Mouse (Mus musculus) spleen, adult 2 months (tissue): Measurements from ENCODE around the gene Gm4131. TPM values are rescaled to one million over a fixed set of nuclear protein-coding genes. Genes with fewer than 3 reads are reported as not detected.

ENCODE experiments used
- DNase-seq, 2 experiments: peaks; one replicate each; pipeline versions ENCODE4 v3.0.0 to v3.0.0-alpha.2; 2012 to 2021; ENCODE audit warnings: low spot score in 2 of 2, low read depth in 1 of 2
- H3K27ac ChIP-seq: fragments of 200-500 bp; 2 replicates; pipeline ENCODE4 v1.5.1; 2012; ENCODE audit warnings: low read length, inconsistent platforms; ENCODE audit not compliant: insufficient read depth
- H3K27me3 ChIP-seq: fragments of 200-500 bp; 2 replicates; pipeline ENCODE4 v1.6.1; 2012; ENCODE audit warnings: mild to moderate bottlenecking, moderate library complexity, low read length, inconsistent platforms; ENCODE audit not compliant: control insufficient read depth, insufficient read depth
- H3K36me3 ChIP-seq: fragments of 200-500 bp; 2 replicates; pipeline ENCODE4 v1.6.1; 2012; ENCODE audit warnings: mild to moderate bottlenecking, low read length, inconsistent platforms; ENCODE audit not compliant: control insufficient read depth, insufficient read depth
- H3K4me1 ChIP-seq: fragments of 200-500 bp; 2 replicates; pipeline ENCODE4 v1.6.1; 2011; ENCODE audit warnings: inconsistent platforms; ENCODE audit not compliant: control insufficient read depth, insufficient read depth, insufficient read length
- H3K4me3 ChIP-seq: fragments of 200-500 bp; 2 replicates; pipeline ENCODE4 v1.5.1; 2011; ENCODE audit warnings: mild to moderate bottlenecking, inconsistent platforms; ENCODE audit not compliant: insufficient read depth, insufficient read length; ENCODE audit errors: extremely low read depth
- CTCF ChIP-seq: fragments of 200-500 bp; IDR thresholded peaks from 2 replicates; pipeline ENCODE4 v1.5.1; 2011; ENCODE audit warnings: mild to moderate bottlenecking, inconsistent platforms; ENCODE audit not compliant: insufficient read depth, insufficient read length, insufficient replicate concordance; ENCODE audit errors: extremely low read depth
- POLR2A ChIP-seq: fragments of 200-500 bp; IDR thresholded peaks from 2 replicates; pipeline ENCODE4 v1.6.1; 2011; ENCODE audit warnings: low read depth, low read length, inconsistent platforms
- WGBS: fragments of 180-500 bp; shearing (Covaris S2); methylation state at CpG from one replicate; pipeline ENCODE4 v1.1.7; 2018; 5-methylcytosine and 5-hydroxymethylcytosine counted together
- polyA plus RNA-seq: library from polyadenylated mRNA; depleted of rRNA; stranded (reverse); fragments of >200 nt; gene quantifications from 2 replicates; pipeline ENCODE4 v1.2.3, GENCODE M21; 2012; rRNA removed

Gene Gm4131
- polyA plus RNA-seq, 1 experiment, result not detected

DNA sequence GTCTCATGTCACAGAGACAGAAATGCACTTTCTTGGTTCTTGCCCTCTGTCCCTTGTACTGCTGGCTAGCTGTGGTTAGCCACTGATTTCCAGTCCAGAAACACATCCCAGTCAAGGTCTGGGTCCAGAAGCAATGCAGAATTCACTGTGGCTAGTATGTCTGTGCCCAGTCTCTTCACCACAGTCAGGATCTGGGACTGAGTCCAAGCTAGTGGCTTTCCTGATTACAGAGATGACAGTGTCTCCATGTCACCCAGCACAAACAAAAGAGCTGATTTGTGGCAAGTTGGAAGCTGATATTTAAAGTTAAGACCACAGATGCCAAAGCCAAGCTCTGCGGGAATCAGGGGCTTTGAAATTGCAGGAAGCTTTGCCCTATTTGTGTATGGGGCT is 150.0 kb downstream of the Gm4131 start:
- no peaks in the 10 kb centered on the region for H3K4me1 ChIP-seq
- no peaks in the 10 kb centered on the region for H3K27me3 ChIP-seq
- 21% methylated on average over 1 of the region's 1 CpGs for WGBS
- H3K27ac ChIP-seq, result no peak overlapping the region
- H3K4me3 ChIP-seq, result no peak overlapping the region
- DNase-seq, result no peak
- TF ChIP-seq POLR2A (no peak), CTCF (no peak)
- H3K36me3 ChIP-seq, result no peaks in the 10 kb centered on the region

DNA sequence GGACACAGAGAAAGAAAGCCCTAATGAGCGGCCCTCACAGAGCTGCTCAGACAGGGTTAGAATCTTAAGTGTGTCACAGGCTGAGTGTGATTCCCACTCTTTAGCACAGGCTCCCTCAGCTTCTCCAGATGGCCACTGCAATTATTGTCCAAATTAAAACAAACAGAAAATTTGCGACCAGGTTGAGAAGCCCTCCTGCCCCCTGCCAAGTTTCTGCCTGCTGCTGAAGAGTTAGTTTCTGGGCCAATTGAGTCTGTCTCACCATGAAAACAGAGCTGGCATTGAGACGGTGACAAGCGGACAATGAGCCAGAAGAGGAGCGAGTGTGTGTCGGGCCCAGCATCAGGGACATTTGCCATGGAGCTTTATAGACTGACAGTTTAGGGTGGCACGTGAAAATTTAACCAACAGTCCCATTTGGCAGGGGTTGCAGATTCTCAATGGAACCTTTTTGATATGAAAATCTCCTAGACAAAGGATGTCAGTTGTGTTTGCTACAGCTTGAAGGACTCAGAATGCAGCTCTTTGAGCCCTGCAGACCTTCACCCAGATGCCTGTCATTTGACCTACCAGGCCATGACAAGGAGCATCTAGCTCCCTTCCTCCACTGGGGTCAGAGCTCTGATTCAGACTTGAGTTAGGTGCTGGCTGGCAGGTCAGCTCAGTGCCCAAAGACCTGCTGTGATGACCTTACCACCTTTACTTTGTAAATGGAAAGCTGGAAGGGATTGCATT is 150.5 kb downstream of the Gm4131 start:
- no peaks in the 10 kb centered on the region for H3K4me1 ChIP-seq
- no peak for DNase-seq
- WGBS, result 94% methylated on average over 7 of the region's 7 CpGs
- TF ChIP-seq POLR2A, result no peak
- TF ChIP-seq CTCF, result no peak
- H3K27me3 ChIP-seq, result no peaks in the 10 kb centered on the region
- H3K27ac ChIP-seq, result no peak overlapping the region
- no peaks in the 10 kb centered on the region for H3K36me3 ChIP-seq
- no peak overlapping the region for H3K4me3 ChIP-seq

Other genes with a start within 250 kb of the Gm4131 start
- gene Gucy1b2, start 110.6 kb downstream of the Gm4131 start, polyA plus RNA-seq, result not detected in 2 replicates
- gene Fam124a, start 11.2 kb downstream of the Gm4131 start, polyA plus RNA-seq, result 3.7 and 4.3 TPM in 2 replicates
- gene Serpine3, start 96.7 kb upstream of the Gm4131 start, polyA plus RNA-seq, result not detected in 2 replicates
- gene Ints6, start 194.2 kb upstream of the Gm4131 start, polyA plus RNA-seq, result 4.8 and 8.1 TPM in 2 replicates